Mouse (Mus musculus) kidney, adult 2 months (tissue): Measurements from ENCODE around the gene Vwf.

Source experiments
- CTCF ChIP-seq: fragments of 200-500 bp; conservative IDR thresholded peaks from 2 replicates; pipeline ENCODE4 v1.5.1; 2011; ENCODE audit warnings: low read depth, mild to moderate bottlenecking, control low read depth, low read length, moderate library complexity, mixed read lengths; ENCODE audit not compliant: insufficient read depth, insufficient read length
- POLR2A ChIP-seq: fragments of 200-500 bp; IDR thresholded peaks from one replicate; pipeline ENCODE4 v1.6.1; 2011; ENCODE audit warnings: low read depth, low read length, control low read depth

- TF ChIP-seq CTCF (no peak), POLR2A (no peak)
Observed at GRCm38 (mm10) chr6:125711261-125711660, 164.7 kb downstream of the Vwf start.
